Mouse (Mus musculus) liver, adult 2 months (tissue): ENCODE results near the gene Rffl.

Experiments
- CTCF ChIP-seq: fragments of 200-500 bp; IDR thresholded peaks from 2 replicates; pipeline ENCODE4 v1.5.1; 2011; ENCODE audit warnings: low read depth, low read length, control low read depth
- POLR2A ChIP-seq: fragments of 200-500 bp; IDR thresholded peaks from 2 replicates; pipeline ENCODE4 v1.6.1; 2011; ENCODE audit warnings: low read length, control low read depth; ENCODE audit not compliant: insufficient read depth; ENCODE audit errors: extremely low read depth

- TF ChIP-seq POLR2A (no peak), CTCF (no peak)
Measured at GRCm38 (mm10) chr11:82852540-82852939, 18.5 kb downstream of the Rffl start.
